Mouse (Mus musculus): Measurements from ENCODE around the gene Sort1.

Gene Sort1

GRCm38 (mm10) chr3:108328441-108328841, 44.6 kb downstream of the Sort1 start:
- no peak for DNase-seq

DNA sequence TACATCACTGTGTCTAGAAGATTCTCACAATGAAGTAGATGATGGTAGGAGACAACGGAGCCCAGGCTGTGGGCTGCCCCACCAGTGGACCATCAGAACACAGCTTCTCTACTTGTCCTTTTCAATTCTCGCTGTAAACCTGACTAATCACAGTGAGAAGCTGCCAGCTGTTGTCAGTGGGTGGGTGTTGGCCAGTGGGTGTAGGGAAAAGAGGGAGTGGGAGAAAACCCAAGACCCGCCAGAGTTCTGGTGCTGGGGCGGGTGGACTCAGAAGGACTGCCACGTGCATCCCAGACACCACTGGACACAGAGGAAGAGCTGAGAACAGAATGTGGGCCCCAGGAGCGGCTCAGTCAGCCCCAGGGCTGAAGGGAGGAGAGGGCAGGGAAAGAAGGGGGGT, 46.9 kb downstream of the Sort1 start:
- no peak for DNase-seq

DNA sequence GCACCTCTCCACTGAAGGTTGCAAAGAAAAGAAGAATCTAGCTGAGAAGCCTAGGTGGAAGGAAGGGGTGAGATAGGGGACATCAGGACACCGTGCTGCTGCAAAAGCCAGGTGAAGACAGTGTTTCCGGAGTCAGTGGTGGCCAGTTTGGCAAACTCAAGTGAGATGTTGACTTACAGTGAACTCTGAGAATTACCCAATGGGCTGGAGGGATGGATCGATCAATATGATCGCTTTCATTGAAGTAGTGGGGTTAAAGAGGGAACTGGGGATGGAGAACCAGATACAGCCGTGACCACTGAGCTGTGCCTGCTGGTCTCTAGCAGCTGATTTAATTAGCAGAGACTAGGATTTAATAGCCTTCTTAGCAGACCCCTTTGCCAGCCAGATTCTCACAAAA, 53.0 kb downstream of the Sort1 start:
- DNase-seq: no peak

DNA sequence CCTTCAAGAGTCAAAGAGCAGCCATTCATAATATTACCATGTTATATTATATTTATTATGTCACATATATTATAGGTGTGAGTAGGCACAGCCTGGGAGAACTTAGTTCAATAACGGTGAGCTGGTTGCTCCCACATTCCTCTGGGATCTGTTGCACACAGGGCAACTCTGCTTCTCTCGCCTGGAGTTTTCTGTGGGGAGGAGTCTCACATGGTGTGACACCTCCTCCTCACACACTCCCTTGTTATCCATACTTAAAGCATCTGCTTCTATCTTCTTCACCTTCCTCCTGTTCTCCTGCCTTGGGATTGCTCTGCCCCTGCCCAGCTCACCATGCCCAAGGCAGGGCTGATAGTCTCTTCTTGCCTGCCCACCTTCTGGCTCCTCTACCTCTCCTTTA, 57.2 kb downstream of the Sort1 start:
- DNase-seq: no peak

GRCm38 (mm10) chr3:108342185-108342584, 58.3 kb downstream of the Sort1 start:
- DNase-seq: no peak

DNA sequence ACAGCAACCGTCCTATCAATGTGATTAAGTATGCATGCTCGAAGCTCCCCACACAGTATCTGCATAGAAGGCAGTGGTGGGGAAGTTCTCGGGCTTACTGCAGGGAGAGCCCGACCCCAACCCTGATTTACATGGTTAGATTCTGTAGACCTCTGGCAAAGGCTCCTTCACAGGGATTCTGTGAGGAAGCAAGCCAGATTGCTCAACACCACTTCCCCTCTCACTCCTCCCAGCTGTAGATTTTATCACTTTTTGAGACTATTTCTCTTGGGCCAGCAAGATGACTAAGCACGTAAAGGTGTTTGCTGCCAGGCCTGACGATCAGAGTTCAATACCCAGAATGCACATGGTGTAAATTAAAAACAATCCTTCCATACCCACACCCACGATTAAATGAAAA, 62.0 kb downstream of the Sort1 start:
- no peak for DNase-seq

- no peak for DNase-seq
These were observed 64.5 kb downstream of the Sort1 start for GRCm38 (mm10) chr3:108348376-108348775.

DNA sequence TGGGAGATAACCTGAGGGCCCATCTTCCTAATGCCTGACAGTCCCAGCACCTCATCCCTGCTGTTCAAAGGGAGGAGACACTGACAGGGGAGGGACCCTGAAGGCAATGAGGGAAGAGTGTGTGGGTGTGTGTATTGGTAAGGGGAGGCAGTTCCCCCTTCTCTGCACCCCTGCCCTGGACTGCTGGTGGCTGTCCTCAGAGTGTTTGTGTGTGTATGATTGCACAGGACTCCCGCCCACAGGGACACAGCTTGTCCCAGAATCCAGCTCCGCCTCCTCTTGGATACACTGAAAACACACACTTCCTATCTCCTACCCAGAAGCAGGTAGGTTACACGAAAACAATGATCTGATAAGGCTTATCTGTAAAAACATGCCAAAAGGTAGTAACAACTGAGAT, 71.4 kb downstream of the Sort1 start:
- no peak for DNase-seq

- no peak for DNase-seq
These were observed 73.2 kb downstream of the Sort1 start for GRCm38 (mm10) chr3:108357051-108357450.

DNA sequence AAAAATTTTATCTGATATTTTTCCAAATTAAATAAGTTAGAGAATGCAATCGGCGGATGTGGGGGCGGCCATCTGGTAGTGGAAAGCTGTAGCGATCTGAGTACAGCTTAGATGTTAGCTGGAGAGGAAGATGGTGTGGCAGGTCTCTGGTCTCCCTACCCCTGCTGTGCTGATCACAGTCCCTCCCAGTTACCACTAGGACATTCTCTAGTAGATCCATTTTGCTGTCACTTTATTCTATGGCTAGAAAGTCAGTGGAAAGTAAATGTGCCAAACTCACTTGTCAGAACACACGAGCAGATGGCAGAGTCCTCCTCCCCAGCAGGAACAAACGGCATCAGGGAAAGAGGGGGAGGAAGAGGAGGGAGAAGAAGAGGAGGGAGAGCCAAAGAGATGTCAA, 74.6 kb downstream of the Sort1 start:
- DNase-seq: no peak

DNA sequence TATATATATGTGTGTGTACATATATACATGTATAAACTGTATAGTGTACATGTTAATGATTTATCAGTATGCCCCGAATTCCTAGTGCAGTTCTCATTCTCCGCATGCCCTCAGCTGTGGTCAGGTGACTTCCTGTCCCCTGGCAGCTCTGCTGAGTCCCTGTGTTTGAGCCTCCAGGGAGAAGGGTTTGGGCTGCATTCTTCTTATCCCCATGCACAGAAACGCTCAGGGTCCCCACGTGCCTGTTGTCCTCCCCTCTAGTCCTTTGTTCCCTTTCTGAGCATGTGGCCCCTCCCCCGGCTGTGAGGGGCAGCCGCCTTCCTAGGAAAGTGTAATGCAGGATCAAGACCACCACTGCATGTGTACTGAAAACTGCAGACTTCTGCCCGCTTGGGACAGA, 77.0 kb downstream of the Sort1 start:
- DNase-seq: no peak

DNA sequence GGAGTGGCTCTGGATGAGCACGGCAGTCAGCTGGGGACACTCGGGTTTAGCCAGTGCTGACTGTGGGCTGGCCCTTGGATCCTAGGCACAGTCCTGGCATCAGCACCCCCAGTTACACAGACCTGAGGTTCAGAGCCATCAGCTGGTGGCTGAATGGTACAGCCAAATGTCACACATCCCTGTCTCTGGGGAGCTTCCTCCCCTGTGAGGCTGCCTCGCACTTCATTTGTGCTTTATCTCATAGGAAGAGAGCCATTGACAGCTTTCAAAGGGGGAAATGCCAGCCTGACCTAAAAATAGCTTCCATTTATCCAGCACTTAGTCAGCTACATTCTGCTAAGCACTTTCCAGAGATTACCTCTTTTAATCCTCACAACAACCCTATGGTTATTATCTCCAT, 79.7 kb downstream of the Sort1 start:
- DNase-seq: no peak

DNA sequence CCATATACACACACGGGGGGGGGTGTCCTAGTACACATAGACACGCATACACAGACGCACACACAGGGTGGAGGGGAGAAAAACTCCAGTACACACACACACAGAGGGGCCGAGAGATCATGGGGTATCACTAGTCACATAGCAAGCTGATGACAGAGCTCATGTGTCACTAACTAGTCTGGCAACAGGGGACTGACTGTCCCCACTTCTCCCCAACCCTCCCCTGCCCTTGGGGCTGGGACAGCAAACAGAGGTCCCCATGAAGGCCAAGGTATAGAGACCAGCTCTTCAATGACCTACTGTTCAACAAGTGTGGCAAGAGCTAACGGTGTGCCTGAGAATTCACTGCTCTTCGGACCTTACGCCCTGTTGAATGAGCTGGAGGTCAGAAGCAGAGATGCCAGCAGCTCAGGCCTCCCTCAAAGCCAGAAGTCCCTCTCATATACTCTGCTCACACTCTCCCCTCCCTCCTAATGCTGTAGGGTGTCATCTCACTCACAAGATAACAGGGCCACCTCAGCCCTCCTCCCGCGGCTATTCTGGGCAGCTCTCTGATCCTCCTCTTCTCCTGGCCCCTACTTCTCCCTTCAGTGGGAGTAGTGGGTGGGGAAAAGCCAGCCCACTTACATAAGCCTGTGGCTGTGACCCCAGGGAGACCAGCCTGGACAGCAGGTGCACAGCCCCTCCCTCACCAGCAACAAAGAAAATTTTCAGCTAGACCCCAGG, 80.6 kb downstream of the Sort1 start, which contains the start of gene Mybphl:
TSS of gene Mybphl (plus strand) at position 642 of the 726 bp plus-strand sequence.
- no peak for DNase-seq

DNA sequence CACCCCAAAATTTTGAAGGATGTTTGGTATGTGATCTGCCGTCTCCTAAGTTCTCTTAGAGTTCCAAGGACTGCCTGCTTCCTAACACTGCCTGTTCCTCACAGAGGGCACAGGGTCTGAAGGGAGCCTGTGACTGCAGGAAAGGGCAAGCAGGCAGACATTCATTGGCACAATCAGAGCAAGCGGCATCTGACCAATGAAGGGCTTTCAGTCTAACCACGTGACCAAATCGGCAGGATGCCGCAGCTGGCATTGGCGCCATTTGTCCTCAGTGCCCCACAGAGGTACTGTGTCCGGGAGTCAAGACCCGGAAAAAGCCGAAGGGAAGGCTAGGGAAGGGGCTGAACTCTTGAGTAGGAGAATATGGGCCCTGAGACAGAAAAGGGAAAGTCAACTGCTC, 83.3 kb downstream of the Sort1 start:
- DNase-seq: no peak

DNA sequence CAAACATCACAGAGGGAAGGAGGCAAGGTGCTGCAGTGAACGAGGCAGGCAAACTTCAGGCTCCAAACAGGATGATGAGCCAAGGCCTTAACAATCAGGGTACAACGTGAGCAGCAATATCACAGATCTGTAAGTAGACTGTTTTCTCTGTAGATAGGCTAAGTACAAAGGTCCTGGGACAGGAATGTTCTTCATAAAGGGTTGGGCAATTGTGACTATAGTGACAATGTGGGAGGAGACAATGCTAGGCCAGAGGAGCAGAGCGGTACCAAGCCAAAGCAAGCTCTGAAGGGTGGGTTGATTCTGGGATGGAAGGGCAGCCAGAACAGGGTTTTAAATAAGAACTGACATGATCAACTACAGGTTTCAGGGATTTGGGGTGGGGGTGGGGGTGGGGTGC, 83.9 kb downstream of the Sort1 start:
- DNase-seq: no peak

- no peak for DNase-seq
These were observed 84.8 kb downstream of the Sort1 start for GRCm38 (mm10) chr3:108368721-108369120.

- DNase-seq: no peak
These were observed 88.4 kb downstream of the Sort1 start for GRCm38 (mm10) chr3:108372274-108372673.

DNA sequence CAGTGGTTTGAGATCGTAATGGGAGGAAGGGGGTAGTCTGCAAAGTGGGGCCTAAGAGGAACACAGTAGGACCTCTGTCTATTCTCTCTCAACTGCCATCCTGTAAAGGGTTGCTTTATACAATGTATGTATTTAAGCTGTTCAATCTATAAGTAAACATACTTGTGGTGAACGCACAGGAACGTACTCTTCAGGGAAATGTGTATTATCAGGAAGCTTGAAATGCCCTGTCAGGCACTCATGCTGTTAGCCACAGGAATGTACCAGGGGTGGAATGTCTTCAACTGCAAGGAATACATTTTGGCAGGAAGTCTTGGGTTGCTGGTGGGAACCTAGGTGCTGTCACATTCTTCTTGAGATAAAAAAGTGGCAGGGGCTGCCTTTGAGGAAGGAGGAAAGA, 88.8 kb downstream of the Sort1 start:
- no peak for DNase-seq

GRCm38 (mm10) chr3:108378875-108379663, 95.2 kb downstream of the Sort1 start:
- no peak for DNase-seq

GRCm38 (mm10) chr3:108380695-108381094, 96.8 kb downstream of the Sort1 start:
- DNase-seq: peak; percentile 35

DNA sequence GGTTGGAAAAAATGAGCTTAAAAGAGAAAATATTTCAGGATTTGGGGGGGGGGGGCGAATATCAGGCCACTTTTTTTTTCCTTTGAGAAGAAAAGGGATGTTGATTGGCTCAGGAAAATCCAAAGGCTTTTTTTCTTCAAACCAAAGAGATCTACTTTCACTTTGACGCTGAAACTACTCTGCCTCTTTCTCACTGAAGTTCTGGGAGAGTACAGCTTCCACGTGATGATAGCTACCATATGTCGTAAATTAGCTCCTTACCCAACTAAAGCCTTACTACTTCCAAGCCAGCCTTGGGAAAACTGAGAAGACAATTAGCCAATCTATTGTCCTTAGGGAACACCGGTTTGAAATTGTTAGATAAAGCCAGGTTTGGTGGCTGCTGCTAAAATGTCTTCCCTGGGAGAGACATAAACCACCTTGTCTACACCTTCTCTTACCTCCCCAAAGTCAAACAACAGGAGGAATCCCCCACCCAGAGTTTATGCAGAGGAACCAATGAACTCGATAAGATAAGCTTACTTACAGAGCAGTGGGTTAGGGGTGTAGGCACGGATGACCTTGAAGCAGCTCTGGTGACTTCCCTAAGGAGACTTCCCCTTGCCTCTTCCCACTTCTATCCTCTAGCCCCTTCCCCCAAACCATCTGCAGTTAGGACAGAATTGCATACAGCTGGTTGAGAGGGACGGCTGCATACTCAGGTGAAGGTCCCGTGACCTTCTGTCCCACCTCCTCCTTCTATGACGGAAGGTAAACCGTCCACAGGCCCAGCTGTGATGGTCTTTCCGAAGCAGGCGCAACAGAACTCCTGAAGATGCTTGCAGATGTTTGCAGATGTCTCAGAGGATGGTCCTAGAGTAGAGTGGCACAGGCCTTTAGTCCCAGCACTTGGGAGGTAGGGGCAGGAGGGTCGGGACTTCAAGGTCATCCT, 98.3 kb downstream of the Sort1 start:
- DNase-seq: no peak

GRCm38 (mm10) chr3:108383485-108384354, 99.8 kb downstream of the Sort1 start, which contains the start of gene Psrc1:
Gene Psrc1 (plus strand): TSS chr3:108383839.
- peak; percentile 95 for DNase-seq
